Mouse (Mus musculus) ES-E14 (cell line): ENCODE data around the gene Fndc3b.

Source experiments
- CHD2 ChIP-seq: IDR thresholded peaks from 2 replicates; pipeline ENCODE4 v1.6.1; 2014; ENCODE audit warnings: mild to moderate bottlenecking, low read depth, low read length, inconsistent platforms
- HCFC1 ChIP-seq: IDR thresholded peaks from 2 replicates; pipeline ENCODE4 v1.6.1; 2012; ENCODE audit warnings: low read length, inconsistent platforms, borderline replicate concordance; ENCODE audit not compliant: insufficient read depth
- MAFK ChIP-seq: IDR thresholded peaks from 2 replicates; pipeline ENCODE4 v1.6.1; 2014; ENCODE audit warnings: mild to moderate bottlenecking, low read depth, low read length, inconsistent platforms; ENCODE audit not compliant: insufficient read depth
- ZC3H11A ChIP-seq: IDR thresholded peaks from 2 replicates; pipeline ENCODE4 v1.6.1; 2012; ENCODE audit warnings: low read depth, mild to moderate bottlenecking, inconsistent platforms, low read length, borderline replicate concordance

GRCm38 (mm10) chr3:27709906-27710647, 1.0 kb downstream of the Fndc3b start:
- TF ChIP-seq ZC3H11A = no peak
- TF ChIP-seq MAFK = no peak
- no peak for TF ChIP-seq HCFC1
- no peak for TF ChIP-seq CHD2
